Mouse (Mus musculus) ES-Bruce4 (cell line): ENCODE measurements around the gene Fli1.

ENCODE experiments used
- CTCF ChIP-seq: IDR thresholded peaks from one replicate; pipeline ENCODE4 v1.8.1; 2011; ENCODE audit warnings: low read depth, low read length
- EP300 ChIP-seq: IDR thresholded peaks from 2 replicates; pipeline ENCODE4 v1.6.1; 2011; ENCODE audit warnings: low read depth, low read length; ENCODE audit not compliant: insufficient read depth
- POLR2A ChIP-seq: IDR thresholded peaks from one replicate; pipeline ENCODE4 v1.8.1; 2011; ENCODE audit warnings: low read length; ENCODE audit not compliant: insufficient read depth

DNA sequence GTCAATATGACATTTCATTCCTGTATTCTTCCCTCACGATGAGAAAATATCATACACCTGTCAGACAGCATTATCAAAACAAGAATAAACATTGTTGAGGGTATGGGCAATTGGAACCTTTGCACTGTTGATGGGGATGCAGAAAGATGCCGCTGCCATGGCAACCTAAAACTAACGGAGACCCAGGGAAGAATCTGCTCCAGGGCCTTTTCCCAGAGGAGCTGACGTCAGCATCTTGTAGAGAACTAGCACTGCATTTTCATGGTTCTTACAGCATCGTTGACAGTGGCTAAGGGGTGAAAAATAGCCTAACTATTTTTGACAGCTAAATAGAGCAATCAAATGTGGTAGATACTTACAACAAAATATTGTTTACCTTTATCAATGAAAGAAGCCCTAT is 47.9 kb upstream of the Fli1 start:
- TF ChIP-seq POLR2A (no peak), CTCF (no peak), EP300 (no peak)
